Mouse (Mus musculus): ENCODE measurements at regions not wholly inside any gene's neighbourhood (a gene's known extent, or its start where the extent isn't known, plus 50 kb on each side); places are given as distances from the start of the nearest gene placed in this dataset.
A peak's percentile ranks its signal among the peaks of the same experiment; 100 is the strongest.
"Not testable (repeated sequence)": the region's sequence is repeated elsewhere in the genome, so short reads cannot be mapped to it uniquely, and the experiment has no call there.

- DNase-seq (ENCODE audit: low read depth, low spot score): no peak
Observed at GRCm38 (mm10) chr15:5852523-5852922, 447.1 kb upstream of the Dab2 start.

GRCm38 (mm10) chr15:5869289-5869688, 430.3 kb upstream of the Dab2 start:
- DNase-seq (ENCODE audit: low read depth, low spot score): no peak

GRCm38 (mm10) chr15:5869866-5870265, 429.7 kb upstream of the Dab2 start:
- DNase-seq (ENCODE audit: low read depth, low spot score): no peak

GRCm38 (mm10) chr15:5872042-5872441, 427.5 kb upstream of the Dab2 start:
- DNase-seq (ENCODE audit: low read depth, low spot score): no peak

GRCm38 (mm10) chr15:5877749-5878148, 421.8 kb upstream of the Dab2 start:
- no peak for DNase-seq (ENCODE audit: low read depth, low spot score)

- no peak for DNase-seq (ENCODE audit: low read depth, low spot score)
Observed at GRCm38 (mm10) chr15:5891188-5891587, 408.4 kb upstream of the Dab2 start.

GRCm38 (mm10) chr15:5892034-5892433, 407.6 kb upstream of the Dab2 start:
- DNase-seq (ENCODE audit: low read depth, low spot score): no peak

GRCm38 (mm10) chr15:5895688-5896470, 403.7 kb upstream of the Dab2 start:
- DNase-seq (ENCODE audit: low read depth, low spot score): not testable (repeated sequence)

- peak; percentile 10 for DNase-seq (ENCODE audit: low read depth, low spot score)
Observed at GRCm38 (mm10) chr15:5915261-5915660, 384.3 kb upstream of the Dab2 start.

- DNase-seq (ENCODE audit: low read depth, low spot score): no peak
Observed at GRCm38 (mm10) chr15:5920058-5920457, 379.5 kb upstream of the Dab2 start.

- DNase-seq (ENCODE audit: low read depth, low spot score): no peak
Observed at GRCm38 (mm10) chr15:5927768-5928167, 371.8 kb upstream of the Dab2 start.

- DNase-seq (ENCODE audit: low read depth, low spot score): no peak
Observed at GRCm38 (mm10) chr15:5933586-5933985, 366.0 kb upstream of the Dab2 start.

- DNase-seq (ENCODE audit: low read depth, low spot score): no peak
Observed at GRCm38 (mm10) chr15:5940945-5941344, 358.6 kb upstream of the Dab2 start.

- DNase-seq (ENCODE audit: low read depth, low spot score): no peak
Observed at GRCm38 (mm10) chr15:5946650-5947049, 352.9 kb upstream of the Dab2 start.

GRCm38 (mm10) chr15:5950919-5951318, 348.7 kb upstream of the Dab2 start:
- DNase-seq (ENCODE audit: low read depth, low spot score): no peak

- not testable (repeated sequence) for DNase-seq (ENCODE audit: low read depth, low spot score)
Observed at GRCm38 (mm10) chr15:5951661-5952060, 347.9 kb upstream of the Dab2 start.

GRCm38 (mm10) chr15:5953106-5953505, 346.5 kb upstream of the Dab2 start:
- no peak for DNase-seq (ENCODE audit: low read depth, low spot score)

- DNase-seq (ENCODE audit: low read depth, low spot score): no peak
Observed at GRCm38 (mm10) chr15:5991351-5992065, 308.1 kb upstream of the Dab2 start.

- DNase-seq (ENCODE audit: low read depth, low spot score): not testable (repeated sequence)
Observed at GRCm38 (mm10) chr15:5992146-5992545, 307.4 kb upstream of the Dab2 start.

- DNase-seq (ENCODE audit: low read depth, low spot score): no peak
Observed at GRCm38 (mm10) chr15:6000816-6001215, 298.8 kb upstream of the Dab2 start.

- no peak for DNase-seq (ENCODE audit: low read depth, low spot score)
Observed at GRCm38 (mm10) chr15:6001394-6001793, 298.2 kb upstream of the Dab2 start.

- DNase-seq (ENCODE audit: low read depth, low spot score): no peak
Observed at GRCm38 (mm10) chr15:6014982-6015381, 284.6 kb upstream of the Dab2 start.

GRCm38 (mm10) chr15:6016637-6017049, 282.9 kb upstream of the Dab2 start:
- no peak for DNase-seq (ENCODE audit: low read depth, low spot score)

Measured in telencephalon, adult 2 months (tissue).